Mouse (Mus musculus) gastrocnemius, adult 8-10 months (tissue): ENCODE data around the gene Rxrg. TPM values are rescaled to one million over a fixed set of nuclear protein-coding genes. Genes with fewer than 3 reads are reported as not detected.

Source experiments
- DNase-seq, 2 experiments: peaks; one replicate each; pipeline ENCODE4 v3.0.0; 2022; ENCODE audit warnings: low spot score in 2 of 2
- total RNA-seq, 4 experiments: library from RNA; stranded (reverse); gene quantifications; 2 replicates each; pipeline ENCODE4 v1.2.4; 2022

Gene Rxrg
- total RNA-seq, result 10 to 100 TPM; 57.8 to 71.7 (median 63.4) TPM

- peak; percentile 17 to 37 for DNase-seq
Measured at GRCm38 (mm10) chr1:167598255-167599081, at the start of gene Rxrg. TSS of gene Rxrg (plus strand) at chr1:167598384.

GRCm38 (mm10) chr1:167549324-167549723 is 48.9 kb upstream of the Rxrg start:
- DNase-seq, result no peak

- peak; percentile 9 to 12 for DNase-seq
Measured at GRCm38 (mm10) chr1:167551601-167552000, 46.6 kb upstream of the Rxrg start.

GRCm38 (mm10) chr1:167553959-167554526 is 44.1 kb upstream of the Rxrg start:
- DNase-seq, result no peak

- no peak for DNase-seq
Measured at GRCm38 (mm10) chr1:167566571-167566970, 31.6 kb upstream of the Rxrg start.

GRCm38 (mm10) chr1:167579131-167579530 is 19.1 kb upstream of the Rxrg start:
- no peak for DNase-seq

- DNase-seq, result no peak
Measured at GRCm38 (mm10) chr1:167583195-167583594, 15.0 kb upstream of the Rxrg start.

- DNase-seq, result no peak
Measured at GRCm38 (mm10) chr1:167583888-167584287, 14.3 kb upstream of the Rxrg start.

GRCm38 (mm10) chr1:167588747-167589558 is 9.2 kb upstream of the Rxrg start:
- peak; percentile 5 to 27 for DNase-seq

GRCm38 (mm10) chr1:167592175-167592574 is 6.0 kb upstream of the Rxrg start:
- DNase-seq, result no peak

- DNase-seq, result no peak
Measured at GRCm38 (mm10) chr1:167599211-167599735, 1.1 kb downstream of the Rxrg start.

GRCm38 (mm10) chr1:167608201-167608741 is 10.1 kb downstream of the Rxrg start:
- no peak for DNase-seq

- DNase-seq, result no peak
Measured at GRCm38 (mm10) chr1:167617131-167617530, 18.9 kb downstream of the Rxrg start.

- DNase-seq, result peak; percentile 68 to 81
Measured at GRCm38 (mm10) chr1:167617995-167618489, 19.9 kb downstream of the Rxrg start.

- no peak for DNase-seq
Measured at GRCm38 (mm10) chr1:167620206-167620795, 22.1 kb downstream of the Rxrg start.

GRCm38 (mm10) chr1:167625098-167625497 is 26.9 kb downstream of the Rxrg start:
- no peak for DNase-seq

- DNase-seq, result no peak
Measured at GRCm38 (mm10) chr1:167631765-167632164, 33.6 kb downstream of the Rxrg start.

- DNase-seq, result no peak
Measured at GRCm38 (mm10) chr1:167635702-167636101, 37.5 kb downstream of the Rxrg start.

GRCm38 (mm10) chr1:167636948-167637347 is 38.8 kb downstream of the Rxrg start:
- peak; percentile 28 to 31 for DNase-seq

GRCm38 (mm10) chr1:167638053-167638452 is 39.9 kb downstream of the Rxrg start:
- DNase-seq, result no peak

GRCm38 (mm10) chr1:167638901-167639300 is 40.7 kb downstream of the Rxrg start:
- DNase-seq, result no peak
